Mouse (Mus musculus) kidney, adult 2 months (tissue): ENCODE data around the gene Syne1. TPM values are rescaled to one million over a fixed set of nuclear protein-coding genes. Genes with fewer than 3 reads are reported as not detected.

Experiments used
- DNase-seq: peaks from one replicate; pipeline ENCODE4 v3.0.0; 2021
- H3K27ac ChIP-seq: fragments of 200-500 bp; 2 replicates; pipeline ENCODE4 v1.5.1; 2012; ENCODE audit warnings: low read depth, low read length, control low read depth, inconsistent platforms; ENCODE audit not compliant: insufficient read depth
- H3K27me3 ChIP-seq: fragments of 200-500 bp; replicated peaks from 2 replicates; pipeline ENCODE4 v1.6.1; 2012; ENCODE audit warnings: mild to moderate bottlenecking, moderate library complexity, low read length, inconsistent platforms; ENCODE audit not compliant: control insufficient read depth, insufficient read depth
- H3K36me3 ChIP-seq: fragments of 200-500 bp; 2 replicates; pipeline ENCODE4 v1.6.1; 2012; ENCODE audit warnings: mild to moderate bottlenecking, moderate library complexity, low read length, inconsistent platforms; ENCODE audit not compliant: control insufficient read depth, insufficient read depth
- H3K4me1 ChIP-seq: fragments of 200-500 bp; 2 replicates; pipeline ENCODE4 v1.6.1; 2011; ENCODE audit warnings: low read length; ENCODE audit not compliant: control insufficient read depth, insufficient read depth
- H3K4me3 ChIP-seq: fragments of 200-500 bp; 2 replicates; pipeline ENCODE4 v1.5.1; 2011; ENCODE audit warnings: mild to moderate bottlenecking, low read depth, low read length, control low read depth; ENCODE audit not compliant: insufficient read depth
- CTCF ChIP-seq: fragments of 200-500 bp; conservative IDR thresholded peaks from 2 replicates; pipeline ENCODE4 v1.5.1; 2011; ENCODE audit warnings: low read depth, mild to moderate bottlenecking, control low read depth, low read length, moderate library complexity, mixed read lengths; ENCODE audit not compliant: insufficient read depth, insufficient read length
- POLR2A ChIP-seq: fragments of 200-500 bp; IDR thresholded peaks from one replicate; pipeline ENCODE4 v1.6.1; 2011; ENCODE audit warnings: low read depth, low read length, control low read depth
- WGBS: fragments of 180-500 bp; shearing (Covaris S2); methylation state at CpG from one replicate; pipeline ENCODE4 v1.1.7; 2018; 5-methylcytosine and 5-hydroxymethylcytosine counted together
- polyA plus RNA-seq: library from polyadenylated mRNA; depleted of rRNA; stranded (reverse); fragments of >200 nt; gene quantifications from 2 replicates; pipeline ENCODE4 v1.2.3, GENCODE M21; 2012

Syne1 gene
- polyA plus RNA-seq, 1 experiment = 10.2 TPM

DNA sequence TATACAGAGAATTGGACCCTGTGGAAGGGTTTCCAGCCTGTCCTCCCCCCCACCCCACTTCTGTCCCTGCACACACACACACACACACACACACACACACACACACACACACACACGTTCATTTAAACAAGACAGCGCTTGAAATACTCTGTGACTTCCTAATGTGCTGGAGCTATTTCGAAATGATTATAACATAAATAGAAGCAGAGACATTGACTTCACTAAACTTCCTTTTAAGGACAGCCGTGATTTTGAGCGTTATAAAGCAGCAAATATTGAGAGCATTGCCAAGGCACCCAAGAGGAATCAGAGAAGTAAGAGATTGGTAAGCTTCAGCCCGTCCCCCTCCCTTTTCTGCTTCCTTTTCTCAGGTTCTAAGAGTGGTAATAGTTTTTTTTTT is 263.0 kb downstream of the Syne1 start:
- H3K4me1 ChIP-seq = no peaks in the 10 kb centered on the region
- WGBS = 44% methylated on average over 6 of the region's 6 CpGs
- DNase-seq = peak; percentile 12
- H3K4me3 ChIP-seq = no peak overlapping the region
- TF ChIP-seq POLR2A (no peak), CTCF (no peak)
- no peak overlapping the region for H3K27ac ChIP-seq
- no peaks in the 10 kb centered on the region for H3K27me3 ChIP-seq
- H3K36me3 ChIP-seq = no peaks in the 10 kb centered on the region

GRCm38 (mm10) chr10:5275769-5276168 is 275.5 kb downstream of the Syne1 start:
- TF ChIP-seq POLR2A (no peak), CTCF (no peak)
- Histone ChIP-seq H3K4me3 (no peak overlapping the region), H3K4me1 (no peaks in the 10 kb centered on the region), H3K27me3 (no peaks in the 10 kb centered on the region), H3K36me3 (no peaks in the 10 kb centered on the region), H3K27ac (no peak overlapping the region)
- WGBS = 71% methylated on average over 5 of the region's 5 CpGs
- no peak for DNase-seq

DNA sequence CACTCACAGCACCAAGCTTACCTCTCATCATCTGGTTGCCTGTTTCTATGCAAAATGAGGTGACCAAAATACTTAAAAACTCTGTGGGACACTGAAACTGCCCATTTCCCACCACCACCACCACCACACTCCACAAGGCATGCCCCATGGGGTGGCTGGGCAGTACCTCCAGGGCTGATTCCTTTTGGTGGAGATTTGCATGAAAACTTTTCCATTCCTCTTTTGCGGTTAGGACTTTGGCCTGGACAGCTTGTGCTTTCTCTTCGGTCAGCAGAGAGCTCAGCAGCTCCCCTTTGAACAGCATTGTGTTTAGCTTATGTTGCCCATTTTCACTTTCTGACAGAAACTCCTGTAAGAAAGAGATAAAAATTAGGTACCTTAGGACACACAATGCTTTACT is 280.6 kb downstream of the Syne1 start:
- TF ChIP-seq POLR2A (no peak), CTCF (no peak)
- Histone ChIP-seq H3K4me1 (peaks cover 4% of the 10 kb centered on the region; the same call in 1 of the 2 replicates), H3K27ac (no peak overlapping the region), H3K36me3 (no peaks in the 10 kb centered on the region; the same call in 1 of the 2 replicates), H3K27me3 (no peaks in the 10 kb centered on the region), H3K4me3 (no peak overlapping the region)
- 66% methylated on average over 2 of the region's 2 CpGs for WGBS
- peak; percentile 45 for DNase-seq

- DNase-seq = peak; percentile 8
- H3K4me3 ChIP-seq = no peak overlapping the region
- H3K27ac ChIP-seq = no peak overlapping the region
- WGBS = 35% methylated on average over 10 of the region's 10 CpGs
- H3K36me3 ChIP-seq = no peaks in the 10 kb centered on the region; the same call in 1 of the 2 replicates
- no peaks in the 10 kb centered on the region for H3K27me3 ChIP-seq
- no peaks in the 10 kb centered on the region for H3K4me1 ChIP-seq
- TF ChIP-seq POLR2A (no peak), CTCF (no peak)
Observed at GRCm38 (mm10) chr10:5264418-5264817, 286.9 kb downstream of the Syne1 start.

DNA sequence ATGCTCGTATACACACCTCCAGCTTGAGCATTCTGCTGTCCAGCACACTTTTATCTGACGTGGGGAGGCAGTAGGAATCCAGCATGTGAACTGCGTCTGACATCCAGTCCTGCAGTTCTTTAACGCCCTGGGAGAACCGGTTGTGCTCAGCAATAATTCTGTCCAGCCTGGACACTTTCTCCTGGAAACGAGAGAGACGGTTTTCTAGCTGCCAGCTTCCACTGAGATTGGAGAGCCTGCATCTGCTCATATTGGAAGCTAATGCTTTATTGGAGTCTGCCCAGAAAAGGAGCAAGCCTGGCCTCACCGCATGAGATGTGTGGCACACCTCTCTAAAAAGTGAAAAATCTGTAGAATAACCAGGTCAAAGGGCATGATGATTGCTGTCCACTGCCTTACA is 288.6 kb downstream of the Syne1 start:
- Histone ChIP-seq H3K4me3 (no peak overlapping the region), H3K36me3 (no peaks in the 10 kb centered on the region; the same call in none of the 2 replicates), H3K4me1 (no peaks in the 10 kb centered on the region), H3K27me3 (no peaks in the 10 kb centered on the region), H3K27ac (no peak overlapping the region)
- 68% methylated on average over 8 of the region's 8 CpGs for WGBS
- no peak for TF ChIP-seq CTCF
- TF ChIP-seq POLR2A = no peak
- no peak for DNase-seq

DNA sequence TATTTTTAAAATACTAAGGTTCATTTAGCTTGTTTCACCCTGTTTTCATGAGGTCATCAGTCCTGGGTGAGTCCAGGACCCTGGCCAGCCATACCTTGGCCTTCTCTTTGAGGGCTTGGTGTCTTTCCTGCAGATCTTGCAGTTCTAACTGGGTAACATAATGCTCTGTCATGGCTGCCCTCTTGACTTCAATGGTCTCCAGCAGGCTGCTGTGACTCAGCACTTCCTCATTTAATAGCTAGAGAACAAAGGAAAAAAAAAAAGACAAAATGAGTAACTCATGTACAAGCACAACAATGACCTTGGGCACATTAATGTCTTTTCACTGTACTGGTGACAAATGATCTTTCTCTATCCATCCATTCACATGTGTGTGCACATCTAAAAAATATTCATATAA is 294.6 kb downstream of the Syne1 start:
- no peaks in the 10 kb centered on the region for H3K27me3 ChIP-seq
- DNase-seq = no peak
- TF ChIP-seq CTCF = no peak
- TF ChIP-seq POLR2A = no peak
- peaks cover 1% of the 10 kb centered on the region for H3K36me3 ChIP-seq
- H3K4me1 ChIP-seq = no peaks in the 10 kb centered on the region
- no peak overlapping the region for H3K27ac ChIP-seq
- no peak overlapping the region for H3K4me3 ChIP-seq

- H3K36me3 ChIP-seq = peaks cover 1% of the 10 kb centered on the region
- DNase-seq = no peak
- TF ChIP-seq POLR2A = no peak
- no peak for TF ChIP-seq CTCF
Observed at GRCm38 (mm10) chr10:5253752-5254151, 297.5 kb downstream of the Syne1 start.

DNA sequence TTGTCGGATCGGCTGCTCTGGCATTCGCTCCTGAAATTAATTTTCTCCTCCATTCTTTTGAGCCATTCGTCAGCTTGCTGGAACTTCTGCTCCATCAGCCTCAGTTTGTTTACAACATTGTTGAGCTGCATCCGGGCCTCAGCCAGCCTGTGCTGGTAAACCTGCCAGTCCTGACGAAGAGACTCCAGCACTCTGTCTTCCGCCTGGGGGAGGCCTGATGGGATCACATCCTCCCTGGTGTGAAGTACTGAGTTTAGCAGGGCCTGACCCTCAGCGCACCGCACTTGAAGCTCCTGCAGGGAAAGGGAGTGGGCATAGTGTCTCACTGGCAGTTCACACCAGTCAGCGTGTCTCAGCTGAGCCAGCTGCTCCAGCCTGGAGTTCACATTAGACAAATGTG is 300.6 kb downstream of the Syne1 start:
- DNase-seq = no peak
- WGBS = 58% methylated on average over 10 of the region's 10 CpGs
- no peaks in the 10 kb centered on the region for H3K27me3 ChIP-seq
- H3K27ac ChIP-seq = no peak overlapping the region
- TF ChIP-seq POLR2A (no peak), CTCF (no peak)
- no peak overlapping the region for H3K4me3 ChIP-seq
- no peaks in the 10 kb centered on the region for H3K4me1 ChIP-seq
- no peaks in the 10 kb centered on the region for H3K36me3 ChIP-seq

More at GRCm38 (mm10) chr10:5253752-5254151, 297.5 kb downstream of the Syne1 start:
- Histone ChIP-seq H3K4me1 (no peaks in the 10 kb centered on the region), H3K27me3 (no peaks in the 10 kb centered on the region), H3K4me3 (no peak overlapping the region), H3K27ac (no peak overlapping the region)
